Mouse (Mus musculus) midbrain, embryonic 14.5 days (tissue): ENCODE measurements at regions not wholly inside any gene's neighbourhood (a gene's known extent, or its start where the extent isn't known, plus 50 kb on each side); places are given as distances from the start of the nearest gene placed in this dataset.

Experiments used
- ATAC-seq: fragments of 200-750 bp; cut with Nextera tagmentation; 2 replicates; pipeline ENCODE4 v1.8.0; 2017; ENCODE audit warnings: moderate number of reproducible peaks, moderate library complexity; ENCODE audit not compliant: low FRiP score, low TSS enrichment
- DNase-seq: peaks from one replicate; pipeline ENCODE4 v3.0.0-alpha.2; 2015
- H3K27ac ChIP-seq: fragments of 300-500 bp; sonication (generic); replicated peaks from 2 replicates; pipeline ENCODE4 v1.5.1; 2014; ENCODE audit warnings: mild to moderate bottlenecking, low read depth, low read length, moderate library complexity
- H3K27me3 ChIP-seq: fragments of 300-500 bp; sonication (generic); 2 replicates; pipeline ENCODE4 v1.6.1; 2014; ENCODE audit warnings: low read length, control low read depth, mixed read lengths; ENCODE audit not compliant: control insufficient read depth, insufficient read depth
- H3K36me3 ChIP-seq: fragments of 300-500 bp; sonication (generic); 2 replicates; pipeline ENCODE4 v1.6.1; 2014; ENCODE audit warnings: low read length, control low read depth; ENCODE audit not compliant: control insufficient read depth, insufficient read depth
- H3K4me1 ChIP-seq: fragments of 300-500 bp; sonication (generic); 2 replicates; pipeline ENCODE4 v1.6.1; 2014; ENCODE audit warnings: mild to moderate bottlenecking, antibody characterized with exemption, low read length, control low read depth; ENCODE audit not compliant: control insufficient read depth, insufficient read depth
- H3K4me2 ChIP-seq: fragments of 300-500 bp; sonication (generic); 2 replicates; pipeline ENCODE4 v1.6.1; 2014; ENCODE audit warnings: mild to moderate bottlenecking, low read length, moderate library complexity
- H3K4me3 ChIP-seq: fragments of 300-500 bp; sonication (generic); replicated peaks from 2 replicates; pipeline ENCODE4 v1.5.1; 2014; ENCODE audit warnings: low read depth, low read length
- H3K9ac ChIP-seq: fragments of 300-500 bp; sonication (generic); replicated peaks from 2 replicates; pipeline ENCODE4 v1.6.1; 2014; ENCODE audit warnings: mild to moderate bottlenecking, low read length, moderate library complexity
- H3K9me3 ChIP-seq: fragments of 300-500 bp; sonication (generic); 2 replicates; pipeline ENCODE4 v1.6.1; 2016; ENCODE audit warnings: low read length, control low read depth, mixed read lengths; ENCODE audit not compliant: control insufficient read depth
- WGBS: fragments of 180-500 bp; shearing (Covaris S2); extraction: QIAGEN DNeasy Blood & Tissue Kit; methylation state at CpG from one replicate; pipeline ENCODE4 v1.1.7; 2014; 5-methylcytosine and 5-hydroxymethylcytosine counted together

GRCm38 (mm10) chr13:37617015-37617414 is 161.2 kb upstream of the Rreb1 start:
- Histone ChIP-seq H3K36me3 (no peaks in the 10 kb centered on the region), H3K4me2 (no peak overlapping the region), H3K27me3 (no peaks in the 10 kb centered on the region), H3K27ac (no peak overlapping the region), H3K4me1 (no peaks in the 10 kb centered on the region), H3K4me3 (no peak overlapping the region), H3K9ac (no peak overlapping the region), H3K9me3 (no peaks in the 10 kb centered on the region)
- DNase-seq (no peak), ATAC-seq (no peak)
- WGBS = 79% methylated on average over 4 of the region's 4 CpGs

GRCm38 (mm10) chr13:37619841-37620725 is 158.1 kb upstream of the Rreb1 start:
- no peaks in the 10 kb centered on the region for H3K9me3 ChIP-seq
- no peaks in the 10 kb centered on the region for H3K4me1 ChIP-seq
- ATAC-seq (no peak), DNase-seq (no peak)
- H3K27me3 ChIP-seq = no peaks in the 10 kb centered on the region
- H3K4me3 ChIP-seq = no peak overlapping the region
- 63% methylated on average over 11 of the region's 11 CpGs for WGBS
- H3K36me3 ChIP-seq = no peaks in the 10 kb centered on the region
- H3K9ac ChIP-seq = no peak overlapping the region
- no peak overlapping the region for H3K4me2 ChIP-seq
- no peak overlapping the region for H3K27ac ChIP-seq

GRCm38 (mm10) chr13:37621319-37622050 is 156.7 kb upstream of the Rreb1 start:
- Histone ChIP-seq H3K4me3 (no peak overlapping the region), H3K4me2 (no peak overlapping the region), H3K27ac (no peak overlapping the region), H3K4me1 (no peaks in the 10 kb centered on the region), H3K9ac (no peak overlapping the region), H3K36me3 (no peaks in the 10 kb centered on the region), H3K9me3 (no peaks in the 10 kb centered on the region), H3K27me3 (no peaks in the 10 kb centered on the region)
- ATAC-seq (no peak), DNase-seq (no peak)
- WGBS = 95% methylated on average over 5 of the region's 5 CpGs

GRCm38 (mm10) chr13:37622366-37623088 is 155.7 kb upstream of the Rreb1 start:
- Histone ChIP-seq H3K27me3 (no peaks in the 10 kb centered on the region), H3K4me2 (no peak overlapping the region), H3K9me3 (no peaks in the 10 kb centered on the region), H3K9ac (no peak overlapping the region), H3K27ac (no peak overlapping the region), H3K36me3 (no peaks in the 10 kb centered on the region), H3K4me1 (no peaks in the 10 kb centered on the region), H3K4me3 (no peak overlapping the region)
- DNase-seq = no peak
- ATAC-seq = no peak
- 73% methylated on average over 6 of the region's 6 CpGs for WGBS

GRCm38 (mm10) chr13:37624741-37625140 is 153.5 kb upstream of the Rreb1 start:
- Histone ChIP-seq H3K4me2 (no peak overlapping the region), H3K27me3 (no peaks in the 10 kb centered on the region), H3K27ac (no peak overlapping the region), H3K36me3 (no peaks in the 10 kb centered on the region), H3K4me1 (no peaks in the 10 kb centered on the region), H3K9me3 (no peaks in the 10 kb centered on the region), H3K4me3 (no peak overlapping the region), H3K9ac (no peak overlapping the region)
- 38% methylated on average over 1 of the region's 1 CpGs for WGBS
- ATAC-seq = no peak
- DNase-seq = no peak

- WGBS = 91% methylated on average over 13 of the region's 13 CpGs
- H3K9ac ChIP-seq = no peak overlapping the region
- ATAC-seq = no peak
These were observed 152.5 kb upstream of the Rreb1 start for GRCm38 (mm10) chr13:37625532-37626235.

GRCm38 (mm10) chr13:37628391-37629270 is 149.6 kb upstream of the Rreb1 start:
- 69% methylated on average over 16 of the region's 16 CpGs for WGBS
- H3K36me3 ChIP-seq = no peaks in the 10 kb centered on the region

More at GRCm38 (mm10) chr13:37625532-37626235, 152.5 kb upstream of the Rreb1 start:
- Histone ChIP-seq H3K4me3 (no peak overlapping the region), H3K9me3 (no peaks in the 10 kb centered on the region), H3K27ac (no peak overlapping the region), H3K27me3 (no peaks in the 10 kb centered on the region), H3K4me1 (no peaks in the 10 kb centered on the region), H3K4me2 (no peak overlapping the region), H3K36me3 (no peaks in the 10 kb centered on the region)
- DNase-seq = no peak

More at GRCm38 (mm10) chr13:37628391-37629270, 149.6 kb upstream of the Rreb1 start:
- DNase-seq (no peak), ATAC-seq (no peak)
- Histone ChIP-seq H3K9ac (no peak overlapping the region), H3K4me3 (no peak overlapping the region), H3K4me1 (no peaks in the 10 kb centered on the region), H3K27me3 (no peaks in the 10 kb centered on the region), H3K9me3 (no peaks in the 10 kb centered on the region), H3K27ac (no peak overlapping the region), H3K4me2 (no peak overlapping the region)
